Mouse (Mus musculus): ENCODE results near the gene Usf2. TPM values are rescaled to one million over a fixed set of nuclear protein-coding genes. Genes with fewer than 3 reads are reported as not detected.

The Usf2 gene
- polyA plus RNA-seq, 1 experiment from 2014 or later = 21.9 TPM

DNA sequence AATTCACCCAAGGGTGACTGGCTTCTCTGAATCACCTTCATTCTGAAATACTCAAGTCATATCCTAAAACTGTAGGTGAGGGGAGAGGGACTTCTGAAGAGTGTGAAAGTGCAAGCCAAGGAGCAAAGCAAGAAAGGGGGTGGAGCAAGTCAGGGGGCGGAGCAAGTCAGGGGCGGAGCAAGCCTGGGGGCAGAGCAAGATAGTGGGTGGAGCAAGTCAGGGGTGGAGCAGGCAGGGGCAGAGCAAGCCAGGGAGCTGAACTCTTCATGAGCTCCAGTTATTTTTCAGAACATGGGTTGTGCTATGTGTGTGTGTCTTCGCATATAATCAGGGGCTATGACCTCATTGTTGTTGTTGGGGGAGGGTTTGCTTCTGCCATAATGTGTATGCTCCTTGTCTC lies 36.4 kb downstream of the Usf2 start:
- H3K27ac ChIP-seq = no peak overlapping the region
- no peak overlapping the region for H3K4me2 ChIP-seq (ENCODE audit: low read length)
- H3K9me3 ChIP-seq (replicated peaks; ENCODE audit: low read length) = no peaks in the 10 kb centered on the region
- 58% methylated on average over 3 of the region's 3 CpGs for WGBS
- no peaks in the 10 kb centered on the region for H3K4me1 ChIP-seq (replicated peaks; ENCODE audit: insufficient read depth, low read length)
- no peaks in the 10 kb centered on the region for H3K36me3 ChIP-seq (ENCODE audit: insufficient read depth, low read length)
- no peaks in the 10 kb centered on the region for H3K27me3 ChIP-seq (ENCODE audit: insufficient read depth, low read length)
- no peak for TF ChIP-seq CTCF (IDR thresholded peaks at IDR 0.05; ENCODE audit: low read depth)
- no peak overlapping the region for H3K9ac ChIP-seq (ENCODE audit: low read depth, low read length)
- DNase-seq (ENCODE audit: low spot score) = no peak
- ATAC-seq (replicated peaks; ENCODE audit: low FRiP score, low read depth) = peak; percentile 79
- no peak overlapping the region for H3K4me3 ChIP-seq (replicated peaks; ENCODE audit: low read depth, low read length)

GRCm38 (mm10) chr7:30917219-30917618 lies 39.4 kb downstream of the Usf2 start:
- Histone ChIP-seq H3K9ac (ENCODE audit: low read depth, low read length) (no peak overlapping the region), H3K9me3 (replicated peaks; ENCODE audit: low read length) (no peaks in the 10 kb centered on the region), H3K4me3 (replicated peaks; ENCODE audit: low read depth, low read length) (no peak overlapping the region), H3K27ac (no peak overlapping the region), H3K4me1 (replicated peaks; ENCODE audit: insufficient read depth, low read length) (no peaks in the 10 kb centered on the region), H3K36me3 (ENCODE audit: insufficient read depth, low read length) (no peaks in the 10 kb centered on the region), H3K4me2 (ENCODE audit: low read length) (no peak overlapping the region), H3K27me3 (ENCODE audit: insufficient read depth, low read length) (no peaks in the 10 kb centered on the region)
- WGBS = 40% methylated on average over 4 of the region's 4 CpGs
- ATAC-seq (replicated peaks; ENCODE audit: low FRiP score, low read depth) (no peak), DNase-seq (ENCODE audit: low spot score) (no peak)
- no peak for TF ChIP-seq CTCF (IDR thresholded peaks at IDR 0.05; ENCODE audit: low read depth)

DNA sequence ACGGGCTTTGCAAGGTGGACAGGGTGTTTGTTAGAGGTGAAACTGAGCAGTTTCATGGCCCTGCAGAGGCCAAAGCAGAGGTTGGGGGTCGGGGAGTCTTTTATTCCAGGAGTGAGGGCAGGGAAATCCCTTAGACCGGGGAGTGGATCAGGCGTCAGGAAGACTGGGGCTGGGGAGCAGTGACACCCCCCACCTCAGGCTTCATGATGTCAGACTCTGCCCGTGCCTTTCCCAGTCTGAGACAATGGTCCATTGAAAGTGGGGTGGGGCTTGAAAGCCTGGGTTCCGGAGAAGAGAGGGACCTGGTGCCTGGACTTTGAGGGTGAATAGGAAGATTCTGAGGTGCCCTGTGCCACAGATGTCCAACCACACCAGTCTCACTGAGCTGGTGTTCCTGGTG lies 39.9 kb downstream of the Usf2 start:
- Histone ChIP-seq H3K9me3 (replicated peaks; ENCODE audit: low read length) (no peaks in the 10 kb centered on the region), H3K4me2 (ENCODE audit: low read length) (no peak overlapping the region), H3K27me3 (ENCODE audit: insufficient read depth, low read length) (no peaks in the 10 kb centered on the region), H3K4me1 (replicated peaks; ENCODE audit: insufficient read depth, low read length) (no peaks in the 10 kb centered on the region), H3K4me3 (replicated peaks; ENCODE audit: low read depth, low read length) (no peak overlapping the region), H3K27ac (no peak overlapping the region), H3K36me3 (ENCODE audit: insufficient read depth, low read length) (no peaks in the 10 kb centered on the region), H3K9ac (ENCODE audit: low read depth, low read length) (no peak overlapping the region)
- no peak for DNase-seq (ENCODE audit: low spot score)
- no peak for ATAC-seq (replicated peaks; ENCODE audit: low FRiP score, low read depth)
- WGBS = 31% methylated on average over 6 of the region's 6 CpGs
- TF ChIP-seq CTCF (IDR thresholded peaks at IDR 0.05; ENCODE audit: low read depth) = no peak

- ATAC-seq (replicated peaks; ENCODE audit: low FRiP score, low read depth) (no peak), DNase-seq (ENCODE audit: low spot score) (no peak)
- 67% methylated on average over 8 of the region's 8 CpGs for WGBS
- Histone ChIP-seq H3K27ac (no peak within 1 kb of the TSS), H3K9me3 (replicated peaks; ENCODE audit: low read length) (no peaks in the 10 kb centered on the region), H3K4me2 (ENCODE audit: low read length) (no peak within 1 kb of the TSS), H3K36me3 (ENCODE audit: insufficient read depth, low read length) (no peaks in the 10 kb centered on the region), H3K9ac (ENCODE audit: low read depth, low read length) (no peak within 1 kb of the TSS), H3K27me3 (ENCODE audit: insufficient read depth, low read length) (no peaks in the 10 kb centered on the region), H3K4me3 (replicated peaks; ENCODE audit: low read depth, low read length) (no peak within 1 kb of the TSS), H3K4me1 (replicated peaks; ENCODE audit: insufficient read depth, low read length) (no peaks in the 10 kb centered on the region)
- no peak for TF ChIP-seq CTCF (IDR thresholded peaks at IDR 0.05; ENCODE audit: low read depth)
Measured at GRCm38 (mm10) chr7:30914732-30915131, 41.9 kb downstream of the Usf2 start, which contains the start of gene Mag. Mag (minus strand) TSS chr7:30914873.

DNA sequence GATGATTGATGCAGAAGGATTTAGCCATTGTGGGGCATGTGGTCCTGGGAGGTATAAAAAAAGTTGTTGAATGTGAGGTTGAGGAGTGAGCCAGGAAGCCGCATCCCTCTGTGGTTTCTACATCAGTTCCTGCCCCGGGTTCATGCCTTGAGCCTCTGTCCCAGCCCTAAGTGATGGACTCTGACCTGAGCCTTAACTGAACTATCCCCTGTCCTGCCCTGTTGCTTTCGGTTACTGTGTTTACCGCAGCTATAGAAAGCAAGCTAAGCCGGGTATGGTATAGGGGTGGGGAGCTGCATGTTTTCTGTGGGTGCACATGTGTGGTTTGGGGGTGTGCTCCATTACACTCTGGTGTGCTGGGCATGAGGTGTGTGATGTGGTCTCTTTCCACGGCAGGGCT lies 46.8 kb downstream of the Usf2 start:
- Histone ChIP-seq H3K9me3 (replicated peaks; ENCODE audit: low read length) (no peaks in the 10 kb centered on the region), H3K9ac (ENCODE audit: low read depth, low read length) (no peak overlapping the region), H3K27me3 (ENCODE audit: insufficient read depth, low read length) (no peaks in the 10 kb centered on the region), H3K27ac (no peak overlapping the region), H3K36me3 (ENCODE audit: insufficient read depth, low read length) (no peaks in the 10 kb centered on the region), H3K4me3 (replicated peaks; ENCODE audit: low read depth, low read length) (no peak overlapping the region), H3K4me1 (replicated peaks; ENCODE audit: insufficient read depth, low read length) (0 out of 2 replicates have a peak, but pooled peaks cover 8% of the 10 kb centered on the region), H3K4me2 (ENCODE audit: low read length) (no peak overlapping the region)
- no peak for DNase-seq (ENCODE audit: low spot score)
- no peak for ATAC-seq (replicated peaks; ENCODE audit: low FRiP score, low read depth)
- TF ChIP-seq CTCF (IDR thresholded peaks at IDR 0.05; ENCODE audit: low read depth) = no peak
- 76% methylated on average over 6 of the region's 6 CpGs for WGBS

- 17% methylated on average over 16 of the region's 17 CpGs for WGBS
- DNase-seq (ENCODE audit: low spot score) = no peak
- 0 out of 2 replicates have a peak, but pooled peaks have one; percentile 14 for ATAC-seq (replicated peaks; ENCODE audit: low FRiP score, low read depth)
Measured at GRCm38 (mm10) chr7:30908992-30909431, 47.6 kb downstream of the Usf2 start.

More at GRCm38 (mm10) chr7:30908992-30909431, 47.6 kb downstream of the Usf2 start:
- Histone ChIP-seq H3K9ac (ENCODE audit: low read depth, low read length) (no peak overlapping the region), H3K27me3 (ENCODE audit: insufficient read depth, low read length) (no peaks in the 10 kb centered on the region), H3K4me1 (replicated peaks; ENCODE audit: insufficient read depth, low read length) (0 out of 2 replicates have a peak, but pooled peaks cover 8% of the 10 kb centered on the region), H3K4me3 (replicated peaks; ENCODE audit: low read depth, low read length) (peak overlapping the region; percentile 17; the same call in 1 of the 2 replicates), H3K27ac (no peak overlapping the region), H3K4me2 (ENCODE audit: low read length) (peak overlapping the region; percentile 59), H3K9me3 (replicated peaks; ENCODE audit: low read length) (no peaks in the 10 kb centered on the region), H3K36me3 (ENCODE audit: insufficient read depth, low read length) (no peaks in the 10 kb centered on the region)
- no peak for TF ChIP-seq CTCF (IDR thresholded peaks at IDR 0.05; ENCODE audit: low read depth)
